Mouse (Mus musculus) embryonic fibroblast, embryonic 13.5 days (primary cell): ENCODE measurements around the gene Coq8b. TPM values are rescaled to one million over a fixed set of nuclear protein-coding genes. Genes with fewer than 3 reads are reported as not detected.

Experiments
- H3K27ac ChIP-seq: 2 replicates; pipeline ENCODE4 v1.5.1; 2012; ENCODE audit warnings: low read length, control low read depth, inconsistent platforms; ENCODE audit not compliant: insufficient read depth
- H3K4me1 ChIP-seq: 2 replicates; pipeline ENCODE4 v1.6.1; 2011; ENCODE audit warnings: low read length; ENCODE audit not compliant: control insufficient read depth, insufficient read depth
- H3K4me3 ChIP-seq: 2 replicates; pipeline ENCODE4 v1.5.1; 2011; ENCODE audit warnings: mild to moderate bottlenecking, control low read depth, low read length; ENCODE audit not compliant: insufficient read depth
- CTCF ChIP-seq: IDR thresholded peaks from 2 replicates; pipeline ENCODE4 v1.5.1; 2011; ENCODE audit warnings: mild to moderate bottlenecking, control low read depth, low read length, moderate library complexity, borderline replicate concordance; ENCODE audit not compliant: insufficient read depth
- POLR2A ChIP-seq: IDR thresholded peaks from 2 replicates; pipeline ENCODE4 v1.6.1; 2011; ENCODE audit warnings: low read depth, mild to moderate bottlenecking, control low read depth, low read length, moderate library complexity
- polyA plus RNA-seq: library from polyadenylated mRNA; stranded (reverse); fragments of >200 nt; gene quantifications from 2 replicates; pipeline ENCODE4 v1.2.4, GENCODE M21; 2011; ENCODE audit warnings: low read depth; ENCODE audit not compliant: missing spikeins, insufficient read length

The Coq8b gene
- polyA plus RNA-seq = 19.4 and 21.6 TPM in 2 replicates

- peak; percentile 79 for TF ChIP-seq POLR2A
- TF ChIP-seq CTCF = no peak
- Histone ChIP-seq H3K27ac (peak within 1 kb of the TSS; percentile 98), H3K4me1 (peaks cover 7% of the 10 kb centered on the region; the same call in 1 of the 2 replicates), H3K4me3 (peak within 1 kb of the TSS; percentile 54)
Measured at GRCm38 (mm10) chr7:27232781-27233281, at the start of gene Coq8b. TSS of gene Coq8b (plus strand) at chr7:27233023.

GRCm38 (mm10) chr7:27184964-27185363, 47.9 kb upstream of the Coq8b start:
- no peak overlapping the region for H3K4me3 ChIP-seq
- TF ChIP-seq POLR2A (no peak), CTCF (peak; percentile 84; the same call in 1 of the 2 replicates)
- no peaks in the 10 kb centered on the region for H3K4me1 ChIP-seq
- H3K27ac ChIP-seq = no peak overlapping the region

- Histone ChIP-seq H3K4me3 (no peak overlapping the region), H3K27ac (no peak overlapping the region), H3K4me1 (no peaks in the 10 kb centered on the region)
- TF ChIP-seq POLR2A = no peak
- no peak for TF ChIP-seq CTCF
Measured at GRCm38 (mm10) chr7:27185986-27186385, 46.8 kb upstream of the Coq8b start.

GRCm38 (mm10) chr7:27189271-27189931, 43.4 kb upstream of the Coq8b start:
- H3K4me1 ChIP-seq = peaks cover 7% of the 10 kb centered on the region
- H3K27ac ChIP-seq = no peak overlapping the region
- no peak for TF ChIP-seq POLR2A
- TF ChIP-seq CTCF = no peak
- no peak overlapping the region for H3K4me3 ChIP-seq

- Histone ChIP-seq H3K4me3 (no peak overlapping the region), H3K4me1 (peaks cover 10% of the 10 kb centered on the region), H3K27ac (no peak overlapping the region)
- TF ChIP-seq POLR2A (no peak), CTCF (no peak)
Measured at GRCm38 (mm10) chr7:27192434-27192833, 40.4 kb upstream of the Coq8b start.

GRCm38 (mm10) chr7:27193731-27194130, 39.1 kb upstream of the Coq8b start:
- H3K4me1 ChIP-seq = peaks cover 13% of the 10 kb centered on the region
- peak overlapping the region; percentile 17; the same call in 1 of the 2 replicates for H3K4me3 ChIP-seq
- no peak overlapping the region; the same call in 1 of the 2 replicates for H3K27ac ChIP-seq
- no peak for TF ChIP-seq POLR2A
- TF ChIP-seq CTCF = no peak

GRCm38 (mm10) chr7:27195681-27196611, 36.9 kb upstream of the Coq8b start, which contains the start of the genes BC024978 and Snrpa:
TSS of gene BC024978 (plus strand) at chr7:27195781.
TSS of gene Snrpa (minus strand) at chr7:27196271.
- peak within 1 kb of the TSS; percentile 90 for H3K4me3 ChIP-seq
- peak within 1 kb of the TSS; percentile 98 for H3K27ac ChIP-seq
- TF ChIP-seq POLR2A (peak; percentile 81), CTCF (no peak)
- H3K4me1 ChIP-seq = peaks cover 13% of the 10 kb centered on the region

- no peak overlapping the region for H3K4me3 ChIP-seq
- peaks cover 13% of the 10 kb centered on the region for H3K4me1 ChIP-seq
- peak overlapping the region; percentile 95 for H3K27ac ChIP-seq
- no peak for TF ChIP-seq POLR2A
- TF ChIP-seq CTCF = no peak
Measured at GRCm38 (mm10) chr7:27197136-27197535, 35.7 kb upstream of the Coq8b start.

GRCm38 (mm10) chr7:27197634-27198033, 35.2 kb upstream of the Coq8b start:
- Histone ChIP-seq H3K4me3 (no peak overlapping the region), H3K4me1 (peaks cover 13% of the 10 kb centered on the region), H3K27ac (peak overlapping the region; percentile 95)
- TF ChIP-seq CTCF (no peak), POLR2A (no peak)
